Mouse (Mus musculus) cerebellum, adult 9-10 months (tissue): ENCODE measurements around the gene Prkab1.

Experiments
- DNase-seq: peaks from one replicate; pipeline ENCODE4 v3.0.0; 2022

Prkab1 gene

GRCm38 (mm10) chr5:115978255-115978654 is 46.1 kb downstream of the Prkab1 start:
- no peak for DNase-seq

DNA sequence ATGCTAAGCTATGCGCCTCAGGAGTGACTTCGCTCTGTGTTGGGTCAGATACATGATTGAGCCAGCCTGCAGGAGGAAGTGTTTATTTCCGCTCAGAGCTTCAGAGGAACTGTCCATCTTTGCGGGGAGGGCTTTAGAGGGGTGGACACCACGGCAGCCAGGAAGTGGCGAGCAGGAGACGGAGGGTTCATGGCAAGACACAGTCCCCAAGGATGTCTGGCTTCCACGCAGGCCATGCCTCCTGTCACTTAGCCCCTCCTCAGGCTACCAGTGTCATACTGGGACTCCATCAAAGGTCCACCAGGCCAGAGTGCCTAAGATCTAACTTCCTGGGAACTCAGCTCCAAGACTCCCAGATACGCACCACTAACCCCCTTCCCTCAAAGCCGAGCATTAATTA is 46.6 kb downstream of the Prkab1 start:
- no peak for DNase-seq

DNA sequence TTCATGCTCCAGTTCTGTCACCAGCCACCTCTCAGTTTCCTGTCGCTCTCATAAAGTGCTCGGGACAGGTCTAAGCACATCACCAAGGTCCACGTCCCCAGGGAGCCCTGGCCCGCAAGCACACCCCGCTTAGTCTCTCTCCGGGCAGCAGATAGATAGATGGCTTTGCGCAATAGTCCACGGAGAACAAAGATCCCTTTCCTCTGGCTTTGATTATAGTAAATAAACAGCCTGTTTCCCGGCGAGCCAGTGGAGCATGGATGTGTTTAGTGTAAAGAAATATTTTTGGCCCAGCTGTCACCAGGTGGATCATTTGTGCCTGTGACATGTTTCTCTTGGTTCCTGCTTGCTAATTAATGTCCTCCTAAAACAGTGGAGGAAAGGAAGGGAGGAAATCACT is 47.0 kb downstream of the Prkab1 start:
- DNase-seq = no peak

- DNase-seq = no peak
Observed at GRCm38 (mm10) chr5:115976446-115976845, 47.9 kb downstream of the Prkab1 start.

DNA sequence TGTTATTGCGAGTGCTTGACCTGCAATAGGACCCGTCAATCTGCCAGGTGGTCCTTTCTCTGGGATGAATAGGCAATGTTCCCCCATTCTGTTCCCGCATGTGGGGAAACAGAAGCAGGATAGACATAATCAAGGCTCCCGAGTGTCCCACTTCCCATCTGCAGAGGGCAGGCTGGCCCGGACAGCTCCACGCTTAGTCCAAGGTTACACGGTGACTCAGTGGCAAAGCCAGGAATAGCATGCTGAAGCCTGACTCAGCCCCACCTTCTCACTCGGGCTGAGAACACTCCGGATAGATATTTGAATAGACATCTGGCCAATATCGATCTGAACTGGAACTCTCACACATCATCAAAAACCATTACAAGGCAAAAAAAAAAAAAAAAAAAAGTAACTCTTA is 48.6 kb downstream of the Prkab1 start:
- no peak for DNase-seq

DNA sequence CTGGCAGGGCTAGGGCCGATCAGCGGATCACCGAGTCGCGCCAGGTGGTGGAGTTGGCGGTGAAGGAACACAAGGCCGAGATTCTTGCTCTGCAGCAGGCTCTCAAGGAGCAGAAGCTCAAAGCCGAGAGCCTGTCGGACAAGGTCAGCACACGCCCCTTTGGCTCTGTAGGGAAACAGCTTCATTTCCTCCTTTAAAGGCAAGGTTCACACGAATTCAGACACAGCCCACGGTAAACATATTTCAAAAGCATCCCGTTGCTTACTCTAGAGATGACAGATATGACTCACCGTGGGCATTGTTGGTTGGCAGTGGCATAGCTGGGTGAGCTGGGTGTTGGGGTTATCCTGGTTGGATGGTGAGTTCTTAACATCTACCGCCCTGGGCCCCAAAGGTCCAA is 53.1 kb downstream of the Prkab1 start:
- no peak for DNase-seq
